ENCODE assay signal across 8 mouse cellular contexts in genomic region chr13:103774119-103774757, GRCm38 (mm10). TPM values are rescaled to one million over a fixed set of nuclear protein-coding genes. Genes with fewer than 3 reads are reported as not detected.
DNase-seq lines count a peak whose midpoint lies in the region; ATAC-seq and TF ChIP-seq lines count a peak whose summit lies in the region.

Gene Srek1, minus strand, starts transcription at chr13:103774608.

- WGBS in embryonic facial prominence, embryonic 13.5 days = under 1% methylated on average over 81 of the region's 81 CpGs
- under 1% methylated on average over 81 of the region's 81 CpGs for WGBS in heart, adult 2 months
- under 1% methylated on average over 81 of the region's 81 CpGs for WGBS in limb, embryonic 13.5 days
- under 1% methylated on average over 64 of the region's 81 CpGs for WGBS in midbrain, embryonic 16.5 days

- H3K4me1 ChIP-seq in embryonic facial prominence, embryonic 13.5 days = peaks cover 28% of the 10 kb centered on the region
- peaks cover 4% of the 10 kb centered on the region for H3K4me1 ChIP-seq in heart, adult 2 months (ENCODE audit: control insufficient read depth, insufficient read depth, low read length)
- peaks cover 29% of the 10 kb centered on the region for H3K4me1 ChIP-seq in limb, embryonic 13.5 days
- peaks cover 26% of the 10 kb centered on the region for H3K4me1 ChIP-seq in midbrain, embryonic 16.5 days (ENCODE audit: control insufficient read depth, insufficient read depth, low read length)

- peak within 1 kb of the TSS; percentile 99 for H3K27ac ChIP-seq in embryonic facial prominence, embryonic 13.5 days
- peak within 1 kb of the TSS; percentile 97 for H3K27ac ChIP-seq in heart, adult 2 months
- H3K27ac ChIP-seq in limb, embryonic 13.5 days = peak within 1 kb of the TSS; percentile 98
- peak within 1 kb of the TSS; percentile 100 for H3K27ac ChIP-seq in midbrain, embryonic 16.5 days (ENCODE audit: low read length)

- peaks cover 1% of the 10 kb centered on the region; the same call in 1 of the 2 replicates for H3K79me2 ChIP-seq in heart, adult 2 months (replicated peaks; ENCODE audit: control insufficient read depth, insufficient read depth, low read length)

- no peaks in the 10 kb centered on the region for H3K27me3 ChIP-seq in embryonic facial prominence, embryonic 13.5 days
- H3K27me3 ChIP-seq in heart, adult 2 months (ENCODE audit: control insufficient read depth, insufficient read depth, low read length) = no peaks in the 10 kb centered on the region
- H3K27me3 ChIP-seq in limb, embryonic 13.5 days = no peaks in the 10 kb centered on the region
- no peaks in the 10 kb centered on the region for H3K27me3 ChIP-seq in midbrain, embryonic 16.5 days (ENCODE audit: control insufficient read depth, insufficient read depth, low read depth, low read length)

- TF ChIP-seq EP300 in heart, adult 2 months (IDR thresholded peaks at IDR 0.05; ENCODE audit: insufficient read depth, low read depth, low read length) = peak; percentile 7; the same call in 1 of the 2 replicates

- peak within 1 kb of the TSS; percentile 70 for H3K4me2 ChIP-seq in embryonic facial prominence, embryonic 13.5 days
- H3K4me2 ChIP-seq in limb, embryonic 13.5 days (replicated peaks) = peak within 1 kb of the TSS; percentile 65
- peak within 1 kb of the TSS; percentile 92 for H3K4me2 ChIP-seq in midbrain, embryonic 16.5 days (ENCODE audit: low read length)

- no peaks in the 10 kb centered on the region for H3K9me3 ChIP-seq in embryonic facial prominence, embryonic 13.5 days
- H3K9me3 ChIP-seq in limb, embryonic 13.5 days = no peaks in the 10 kb centered on the region
- H3K9me3 ChIP-seq in midbrain, embryonic 16.5 days (replicated peaks; ENCODE audit: control insufficient read depth, low read length, poor library complexity, severe bottlenecking) = no peaks in the 10 kb centered on the region

- intact Hi-C loops in heart, adult 2 months (cut with DNase I) = loop anchor here (2.0 kb wide), 1 partner anchor 145 kb away; no protein-coding TSS in a partner anchor

- ATAC-seq in embryonic facial prominence, embryonic 13.5 days (ENCODE audit: insufficient number of reproducible peaks, insufficient read depth, low FRiP score, low TSS enrichment, low read depth) = peak; percentile 95
- peak; percentile 94 for ATAC-seq in limb, embryonic 13.5 days (ENCODE audit: low FRiP score, low read depth)
- peak; percentile 93 for ATAC-seq in midbrain, embryonic 16.5 days

- TF ChIP-seq CTCF in heart, adult 2 months (IDR thresholded peaks at IDR 0.05) = peak; percentile 11; the same call in 1 of the 2 replicates

- peak within 1 kb of the TSS; percentile 89 for H3K9ac ChIP-seq in embryonic facial prominence, embryonic 13.5 days
- peak within 1 kb of the TSS; percentile 94 for H3K9ac ChIP-seq in heart, adult 2 months (ENCODE audit: low read depth, low read length)
- H3K9ac ChIP-seq in limb, embryonic 13.5 days = peak within 1 kb of the TSS; percentile 84
- H3K9ac ChIP-seq in midbrain, embryonic 16.5 days (ENCODE audit: low read depth, low read length) = peak within 1 kb of the TSS; percentile 93

- H3K36me3 ChIP-seq in embryonic facial prominence, embryonic 13.5 days = peaks cover 4% of the 10 kb centered on the region; the same call in 1 of the 2 replicates
- H3K36me3 ChIP-seq in heart, adult 2 months (ENCODE audit: control insufficient read depth, insufficient read depth, low read length) = peaks cover 13% of the 10 kb centered on the region
- H3K36me3 ChIP-seq in limb, embryonic 13.5 days = no peaks in the 10 kb centered on the region; the same call in 1 of the 2 replicates
- no peaks in the 10 kb centered on the region for H3K36me3 ChIP-seq in midbrain, embryonic 16.5 days (ENCODE audit: control insufficient read depth, insufficient read depth, low read length)

- TF ChIP-seq POLR2A in heart, adult 2 months (IDR thresholded peaks at IDR 0.05; ENCODE audit: insufficient read depth, low read depth, low read length) = peak; percentile 68

- DNase-seq in 3134 (ENCODE audit: extremely low read depth, insufficient read length, low spot score) = peak; percentile 94
- DNase-seq in adrenal gland, postnatal 36 days = peak; percentile 94 to 96
- peak; percentile 95 for DNase-seq in heart, adult 2 months
- DNase-seq in kidney, adult 8-10 months = peak; percentile 91 to 93
- peak; percentile 89 to 91 for DNase-seq in spleen, postnatal 10 days (ENCODE audit: low spot score in 2 of 2)

- peak within 1 kb of the TSS; percentile 68 for H3K4me3 ChIP-seq in embryonic facial prominence, embryonic 13.5 days
- peak within 1 kb of the TSS; percentile 89 for H3K4me3 ChIP-seq in heart, adult 2 months
- H3K4me3 ChIP-seq in limb, embryonic 13.5 days = peak within 1 kb of the TSS; percentile 68
- peak within 1 kb of the TSS; percentile 76 for H3K4me3 ChIP-seq in midbrain, embryonic 16.5 days (ENCODE audit: low read depth, low read length)

RNA-seq across cellular contexts. Expression of gene Srek1, which starts in this region (rescaled TPM):
- total RNA-seq in adrenal gland, postnatal 36 days (2021) = 10 to 100 TPM; 45.5 to 65.9 TPM
- polyA plus RNA-seq in embryonic facial prominence, embryonic 13.5 days (2015; fragmentation: Nextera tagmentation; extraction: Ambion mirVana) = 116 and 121 TPM in 2 replicates
- total RNA-seq in heart, adult 2 months (2021) = 10 to 100 TPM; 17.5 TPM
- 20.0 and 24.4 TPM in 2 replicates for polyA plus RNA-seq in heart, adult 2 months (2012; rRNA removed)
- polyA plus RNA-seq in limb, embryonic 13.5 days (2015; fragmentation: Nextera tagmentation; extraction: Ambion mirVana) = 107 TPM in 2 replicates
- 65.0 and 73.1 TPM in 2 replicates for polyA plus RNA-seq in midbrain, embryonic 16.5 days (2015; fragmentation: Nextera tagmentation; extraction: Ambion mirVana)

Comparison
In these comparisons a context has a peak if more than half of its experiments do, and no peak if none do; other contexts are left out.
1. Peak in every context shown above with its lines: DNase-seq, ATAC-seq, H3K4me3 ChIP-seq and H3K27ac ChIP-seq.